Mouse (Mus musculus) urinary bladder, postnatal 36 days (tissue): ENCODE data around the gene Zfp710.
"Not testable (repeated sequence)": the region's sequence is repeated elsewhere in the genome, so short reads cannot be mapped to it uniquely, and the experiment has no call there.

Experiments
- DNase-seq, 2 experiments: peaks; one replicate each; pipeline ENCODE4 v3.0.0; 2022; ENCODE audit warnings: low spot score in 2 of 2, mixed read lengths in 1 of 2

The Zfp710 gene

DNA sequence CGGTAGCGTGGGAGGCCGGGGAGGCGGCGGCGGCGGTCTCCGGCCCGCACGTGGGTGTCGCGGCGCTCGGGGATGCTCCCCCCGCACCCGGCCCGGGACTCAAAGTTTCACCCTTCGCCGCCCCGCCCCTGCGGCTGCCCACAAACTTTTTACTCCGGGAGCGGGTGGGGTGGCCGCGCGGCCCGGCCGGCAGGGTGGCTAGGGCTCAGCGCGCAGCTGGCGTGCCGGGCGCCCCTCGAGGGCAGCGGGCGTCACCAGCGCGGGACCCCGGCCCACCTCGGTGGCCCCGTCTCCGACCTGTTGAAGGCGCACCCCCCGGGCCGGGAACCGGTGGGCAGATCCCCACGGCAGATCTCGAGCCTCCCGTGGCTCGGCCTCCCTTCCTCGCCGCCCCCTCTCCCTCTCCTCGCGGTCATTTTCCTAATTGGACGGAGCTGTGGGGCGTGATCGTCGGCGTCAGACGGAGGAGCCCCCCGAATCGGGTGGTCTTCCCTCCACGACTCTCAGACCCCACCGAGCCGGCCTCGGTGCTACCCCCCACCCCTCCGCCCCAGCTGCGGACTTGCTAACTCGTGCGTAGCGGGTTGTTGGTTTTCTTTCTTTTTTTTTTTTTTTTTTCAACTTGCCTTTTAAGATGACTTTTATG lies 2.5 kb downstream of the Zfp710 start:
- peak; percentile 59 to 79 for DNase-seq

DNA sequence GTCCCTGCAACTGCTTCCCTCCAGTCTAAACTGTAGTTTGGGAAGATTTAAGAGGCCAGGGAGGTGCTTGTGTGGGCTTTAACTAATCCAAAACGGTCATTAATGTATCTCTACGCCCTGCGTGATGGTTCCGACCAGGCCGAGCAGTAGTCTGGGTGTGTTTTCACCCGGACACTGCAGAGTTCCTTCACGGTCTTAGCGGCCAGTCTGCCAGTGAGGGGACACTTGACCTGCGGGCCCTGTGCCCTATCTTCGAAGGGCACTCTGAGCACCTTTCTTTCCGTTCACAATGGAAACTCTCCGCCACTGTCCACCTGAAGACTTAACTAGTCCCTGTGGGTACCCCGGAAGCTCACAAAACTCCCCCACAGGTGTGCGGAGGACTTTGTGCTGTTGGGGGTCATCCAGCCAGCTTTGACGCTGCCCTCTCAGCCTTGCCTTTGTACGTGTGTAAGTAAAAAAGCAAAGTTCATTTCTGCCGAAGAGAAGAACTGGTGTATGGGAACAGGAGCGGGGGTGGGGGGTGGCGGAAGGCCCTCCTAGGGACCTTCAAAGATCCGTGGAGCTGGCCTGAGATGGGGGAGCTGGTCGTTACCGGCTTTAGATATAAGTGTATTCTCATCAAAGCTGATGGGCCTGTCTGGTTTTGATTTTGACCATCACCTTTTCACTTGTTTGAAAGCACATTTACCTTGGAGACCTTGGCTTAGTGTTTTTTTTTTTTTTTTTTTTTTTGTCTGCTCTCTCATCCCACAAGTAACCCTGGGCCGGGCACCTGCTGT lies 3.2 kb downstream of the Zfp710 start:
- no peak for DNase-seq

DNA sequence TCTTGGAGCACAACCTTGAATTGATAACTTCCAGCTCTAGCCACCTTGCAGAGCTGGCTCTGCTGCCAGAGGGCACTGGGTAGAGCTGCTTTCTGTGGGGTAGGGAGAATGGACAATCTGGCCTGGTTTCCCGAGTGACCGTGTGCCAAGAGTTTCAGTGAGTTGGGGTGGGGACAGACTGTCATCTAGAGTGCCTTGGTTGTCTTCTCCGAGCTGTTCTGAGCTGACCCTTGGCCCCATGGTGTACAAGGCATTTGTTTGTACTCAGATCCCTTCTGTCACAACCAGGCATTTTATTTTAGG lies 3.8 kb downstream of the Zfp710 start:
- no peak for DNase-seq

DNA sequence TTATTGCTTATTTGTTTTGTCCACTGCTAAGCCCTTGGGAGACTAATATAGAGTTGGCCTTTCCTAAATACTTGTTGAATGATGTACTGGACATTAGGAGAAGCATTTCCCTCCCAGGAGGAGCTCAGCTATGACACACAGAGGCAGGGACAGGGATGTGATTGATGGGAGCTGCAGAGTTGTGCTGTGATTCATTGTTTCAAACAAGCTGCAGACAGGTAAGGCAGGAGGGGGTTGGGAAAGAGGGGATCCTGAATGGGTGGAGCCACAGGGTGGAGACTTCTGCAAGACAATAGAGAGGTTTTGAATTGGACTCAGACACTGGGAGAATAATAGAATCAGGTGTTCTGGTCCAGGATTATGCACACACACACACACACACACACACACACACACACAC lies 5.4 kb downstream of the Zfp710 start:
- DNase-seq, result no peak

DNA sequence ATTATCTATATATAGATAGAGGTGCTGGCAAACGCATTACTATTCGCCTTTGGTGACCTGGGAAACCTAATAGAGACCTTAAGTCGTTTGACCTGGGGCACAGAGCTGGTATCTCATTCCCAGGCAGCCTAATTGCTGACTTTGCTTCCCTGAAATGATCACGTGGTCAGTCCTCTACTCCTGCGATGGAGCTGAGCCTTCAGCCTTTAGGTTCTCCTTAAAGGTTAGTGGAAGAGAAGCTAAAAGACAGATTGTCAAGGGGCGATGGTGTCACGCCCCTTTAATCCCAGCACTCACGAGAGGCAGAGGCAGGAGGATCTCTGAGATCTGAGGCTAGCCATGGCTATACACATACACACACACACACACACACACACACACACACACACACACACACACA lies 5.9 kb downstream of the Zfp710 start:
- DNase-seq, result no peak

DNA sequence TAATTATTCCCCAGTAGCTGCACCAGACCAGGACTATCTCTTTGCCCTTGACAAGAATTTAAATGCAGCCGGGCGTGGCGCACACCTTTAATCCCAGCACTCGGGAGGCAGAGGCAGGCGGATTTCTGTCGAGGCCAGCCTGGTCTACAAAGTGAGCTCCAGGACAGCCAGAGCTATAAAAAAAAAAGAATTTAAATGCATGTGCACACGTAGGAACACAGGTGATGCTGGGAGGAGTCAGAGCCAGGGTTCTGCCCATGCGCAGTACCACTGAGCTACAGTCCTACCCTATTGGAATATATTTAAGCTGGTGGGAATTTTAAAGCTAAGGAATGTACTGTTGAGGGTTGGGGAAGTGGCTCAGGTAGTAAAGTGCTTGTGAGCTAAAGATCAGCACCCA lies 6.4 kb downstream of the Zfp710 start:
- no peak for DNase-seq

DNA sequence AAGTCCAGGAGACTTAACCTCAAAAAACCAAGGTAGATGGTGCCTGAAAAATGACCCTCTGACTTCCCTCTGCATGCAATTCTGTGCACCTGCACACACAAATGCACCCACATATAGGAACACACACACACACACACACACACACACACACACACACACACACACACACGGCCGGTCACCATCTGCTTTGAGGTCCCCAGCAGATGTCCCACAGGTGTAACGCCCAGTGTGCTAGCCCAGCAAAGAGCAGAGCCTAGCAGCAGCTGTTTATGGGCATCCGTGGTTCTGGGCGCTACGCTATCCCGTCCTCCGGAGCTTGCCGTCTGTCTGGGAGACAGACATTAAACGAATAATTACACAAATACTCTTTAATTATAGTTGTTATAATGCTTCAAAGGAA lies 6.9 kb downstream of the Zfp710 start:
- no peak for DNase-seq

DNA sequence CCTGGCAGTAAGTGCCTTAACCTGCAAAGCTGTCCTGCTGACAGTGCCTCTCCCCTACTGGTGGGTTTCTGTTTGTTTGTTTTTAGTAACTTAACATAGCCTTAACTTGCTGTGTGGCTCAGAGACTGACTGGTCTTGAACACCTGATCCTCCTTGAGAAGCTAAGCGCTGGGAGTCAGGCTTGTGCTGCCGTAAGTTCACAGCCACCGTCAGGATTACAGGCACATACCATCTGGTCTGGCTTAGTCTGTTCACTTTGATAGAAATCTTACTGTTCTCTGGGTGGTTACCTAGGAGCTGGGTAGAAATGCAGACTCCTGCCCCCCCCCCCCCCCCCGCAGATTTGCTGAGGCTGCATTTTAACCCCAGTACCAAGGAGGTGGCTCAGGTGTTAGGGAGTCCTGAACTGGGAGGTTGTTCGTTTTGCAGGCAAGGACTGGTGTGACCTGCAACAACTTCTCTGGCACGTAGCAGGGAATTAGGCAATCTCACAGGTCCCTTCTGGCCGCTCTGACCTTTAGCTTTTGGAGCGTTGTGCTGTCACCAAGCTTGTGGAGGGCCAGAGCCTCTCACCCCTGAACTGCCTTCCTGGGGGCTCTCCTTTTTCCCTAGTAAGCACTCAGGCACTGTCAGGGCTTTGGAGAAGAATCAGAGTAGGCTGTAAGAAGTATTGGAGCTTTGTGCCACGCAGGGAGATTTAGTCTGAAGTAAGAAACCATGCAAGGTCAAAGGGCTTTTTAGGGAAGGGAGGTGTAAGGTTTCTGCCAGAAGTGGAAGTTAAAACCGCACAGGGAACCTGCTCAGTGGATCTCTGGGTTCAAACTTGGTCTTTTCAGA lies 7.8 kb downstream of the Zfp710 start:
- no peak for DNase-seq

DNA sequence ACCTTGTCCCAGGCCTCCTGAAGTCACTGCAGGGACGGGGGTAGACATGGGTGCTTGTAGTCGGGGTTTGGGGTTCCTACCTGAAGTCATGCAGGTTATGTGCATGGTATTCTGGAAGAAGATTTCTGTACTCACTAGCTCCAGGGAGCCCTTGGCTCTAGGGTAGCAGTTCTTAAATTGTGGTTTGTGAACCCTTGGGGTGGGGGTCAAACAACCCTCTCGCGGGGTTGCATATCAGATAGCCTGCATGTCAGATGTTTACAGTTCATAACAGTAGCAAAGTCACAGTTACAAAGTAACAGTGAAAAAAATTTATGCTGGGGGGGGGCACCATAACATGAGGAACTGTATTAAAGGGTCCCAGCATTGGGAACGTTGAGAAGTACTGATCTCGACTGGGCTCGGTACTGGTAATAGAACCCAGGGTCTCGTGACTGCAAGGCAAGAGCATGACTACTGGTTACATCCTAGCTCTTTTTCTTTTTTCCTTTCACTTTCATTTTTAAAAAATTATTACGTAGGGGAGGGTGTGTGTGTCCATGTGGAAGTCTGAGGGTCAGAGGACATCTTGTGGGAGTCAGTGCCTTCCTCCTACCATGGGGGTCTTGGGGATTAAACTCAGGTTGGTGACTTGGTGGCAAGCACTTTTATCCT lies 8.6 kb downstream of the Zfp710 start:
- DNase-seq, result no peak

DNA sequence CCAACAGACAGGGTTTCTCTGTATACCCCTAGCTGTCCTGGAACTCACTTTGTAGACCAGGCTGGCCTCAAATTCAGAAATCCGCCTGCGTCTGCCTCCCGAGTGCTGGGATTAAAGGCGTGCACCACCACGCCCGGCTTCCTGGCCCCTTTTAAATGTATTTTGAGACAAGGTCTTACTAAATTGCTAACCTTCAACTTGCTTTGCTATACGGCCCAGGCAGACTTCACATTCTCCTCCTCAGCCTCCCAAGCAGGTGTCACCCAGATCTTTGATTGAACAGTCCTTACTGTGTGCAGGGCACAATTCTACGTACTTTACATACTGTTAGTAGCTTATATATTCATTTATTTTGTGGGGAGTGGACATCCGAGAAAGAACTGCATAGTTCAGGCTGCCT lies 9.2 kb downstream of the Zfp710 start:
- no peak for DNase-seq

DNA sequence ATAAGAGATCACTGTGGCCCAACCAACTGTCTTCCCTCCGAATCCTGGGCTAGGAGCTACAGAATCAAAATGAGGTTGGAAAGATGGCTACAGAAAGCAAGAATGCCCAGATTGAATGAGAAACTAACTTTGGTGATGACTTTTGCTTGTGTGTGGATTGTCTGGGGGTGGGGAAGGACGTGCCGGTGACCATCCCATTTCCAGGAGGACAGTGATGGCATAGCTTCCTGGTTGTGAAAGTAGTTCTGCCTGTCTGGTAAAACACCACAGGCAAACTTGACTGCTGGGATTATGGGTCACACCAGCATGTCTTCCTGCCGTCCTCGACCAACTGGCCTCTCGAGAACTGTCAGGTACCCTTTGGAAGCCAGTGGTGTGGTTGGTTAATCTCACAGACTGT lies 10.5 kb downstream of the Zfp710 start:
- no peak for DNase-seq

DNA sequence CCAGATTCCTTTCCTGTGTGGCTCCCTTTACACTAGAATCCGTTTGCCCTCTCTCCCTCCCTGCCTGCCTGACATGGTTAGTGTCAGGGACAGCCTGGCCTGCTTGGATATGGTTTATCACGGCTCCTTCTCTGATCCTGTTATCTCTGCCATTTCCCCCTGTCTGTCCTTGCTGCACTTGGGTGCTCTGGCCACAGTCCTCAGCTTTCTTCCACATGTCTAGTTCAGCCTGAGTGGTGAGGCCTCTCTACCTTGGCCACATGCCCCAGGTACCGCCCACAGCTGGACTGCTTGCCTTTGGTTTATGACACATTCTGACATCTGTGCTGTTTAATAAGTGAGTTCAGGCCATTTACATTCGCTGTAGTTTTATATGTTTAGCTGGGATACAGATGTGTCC lies 11.1 kb downstream of the Zfp710 start:
- DNase-seq, result peak; percentile 57 to 79

DNA sequence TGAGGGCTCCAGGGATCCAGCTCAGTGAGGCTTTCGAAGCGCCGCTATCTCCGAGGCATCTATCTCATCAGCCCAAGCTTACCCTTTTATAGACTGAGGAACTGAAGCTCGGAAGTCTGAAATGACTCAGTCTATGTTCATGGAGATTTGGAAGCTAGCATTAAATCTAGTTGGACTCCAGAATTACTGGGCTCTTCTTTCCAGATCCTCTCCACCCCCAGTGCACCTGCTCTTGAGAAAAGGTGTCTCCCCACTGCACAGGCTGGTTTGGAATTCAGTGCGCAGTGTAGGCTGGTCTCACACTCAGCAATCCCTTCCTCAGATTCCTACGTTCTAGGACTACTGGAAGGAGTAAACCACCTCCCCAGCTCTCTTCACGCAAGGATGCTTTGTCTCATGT lies 15.1 kb downstream of the Zfp710 start:
- DNase-seq, result no peak

DNA sequence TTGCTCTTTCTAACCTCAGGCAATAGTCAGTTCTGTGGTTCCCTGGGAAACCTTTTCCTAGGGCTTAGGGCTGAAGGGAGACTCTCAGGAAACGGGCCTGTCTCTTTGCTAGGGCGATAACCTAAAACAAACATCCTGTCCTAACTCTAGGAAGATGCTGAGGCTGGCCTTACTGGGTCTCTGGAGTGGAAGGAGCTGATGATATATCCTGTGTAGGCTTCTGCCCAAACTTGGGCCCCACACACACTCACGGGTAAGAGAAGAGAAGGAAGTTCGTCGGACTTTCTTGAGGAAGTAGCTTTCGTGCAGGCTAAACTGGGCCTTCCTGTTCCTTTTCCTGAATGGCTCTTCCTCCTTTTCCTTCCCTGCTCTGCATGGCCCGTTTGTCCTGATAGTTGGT lies 19.6 kb downstream of the Zfp710 start:
- no peak for DNase-seq

DNA sequence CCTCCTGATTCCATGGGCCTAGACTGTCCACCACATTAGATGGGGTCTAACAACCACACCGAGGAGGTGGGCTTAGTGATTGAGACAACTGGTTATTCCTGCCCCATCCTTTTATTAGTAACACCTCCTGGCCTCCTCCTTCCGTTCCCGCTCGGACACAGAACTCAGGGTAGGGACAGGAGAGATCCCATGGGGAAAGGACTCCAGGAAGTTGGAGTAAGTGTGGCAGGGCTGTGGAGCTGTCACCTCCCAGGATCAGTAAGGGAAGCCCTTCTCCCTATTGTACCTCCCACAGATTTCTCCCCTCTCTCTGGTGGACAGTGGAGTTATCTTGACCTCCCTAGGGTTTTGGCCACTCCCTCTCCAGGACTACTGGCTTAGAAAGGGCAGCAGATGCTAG lies 22.4 kb downstream of the Zfp710 start:
- DNase-seq, result no peak

DNA sequence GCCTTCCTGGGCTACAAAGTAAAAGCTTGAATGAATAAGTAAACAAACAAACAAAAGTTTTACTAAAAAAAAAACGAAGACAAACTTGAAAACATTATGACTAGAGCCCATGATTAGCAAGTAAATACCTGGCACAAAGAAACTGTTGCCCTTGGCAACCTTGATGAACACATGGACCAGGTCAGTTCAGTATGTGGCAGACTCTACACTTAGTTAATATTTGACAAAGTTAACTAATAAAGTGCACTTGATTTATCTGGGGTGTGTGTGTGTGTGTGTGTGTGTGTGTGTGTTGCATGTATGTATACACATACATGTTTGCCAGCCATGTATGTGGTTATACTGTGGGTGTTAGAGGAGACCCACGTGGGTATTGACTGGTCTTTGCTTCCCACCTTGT lies 25.1 kb downstream of the Zfp710 start:
- DNase-seq, result no peak

DNA sequence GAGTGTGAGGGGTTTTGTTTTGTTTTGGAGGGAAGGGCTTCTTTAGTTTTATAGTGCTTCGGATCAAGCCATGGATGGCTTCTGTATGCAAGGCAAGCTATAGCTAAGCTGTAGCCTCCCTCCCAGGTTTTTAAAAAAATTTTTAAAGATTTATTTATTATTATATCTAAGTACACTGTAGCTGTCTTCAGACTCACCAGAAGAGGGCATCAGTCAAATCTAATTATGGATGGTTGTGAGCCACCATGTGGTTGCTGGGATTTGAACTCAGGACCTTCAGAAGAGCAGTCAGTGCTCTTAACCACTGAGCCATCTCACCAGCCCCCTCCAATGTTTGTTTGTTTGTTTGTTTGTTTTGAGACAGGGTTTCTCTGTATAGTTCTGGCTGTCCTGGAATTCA lies 25.8 kb downstream of the Zfp710 start:
- DNase-seq, result not testable (repeated sequence)

DNA sequence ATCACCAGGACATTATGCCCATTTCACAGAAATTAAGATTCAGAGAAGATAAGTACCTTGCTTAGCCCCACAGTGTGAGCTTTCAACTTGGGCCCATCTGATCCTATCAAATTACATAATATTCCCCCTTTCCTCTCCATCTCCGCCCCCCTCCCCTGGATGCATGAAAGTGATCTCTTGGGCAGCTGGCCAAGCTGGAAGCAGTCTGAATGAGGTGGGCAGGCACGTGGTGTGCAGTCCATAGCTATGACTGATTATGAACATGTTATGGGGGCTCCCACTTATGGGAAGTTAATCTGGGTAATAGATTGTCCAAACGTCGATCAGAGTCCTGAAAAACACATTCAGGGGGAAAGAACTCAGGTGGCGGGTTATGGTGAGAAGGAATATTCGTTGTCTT lies 27.2 kb downstream of the Zfp710 start:
- DNase-seq, result no peak

DNA sequence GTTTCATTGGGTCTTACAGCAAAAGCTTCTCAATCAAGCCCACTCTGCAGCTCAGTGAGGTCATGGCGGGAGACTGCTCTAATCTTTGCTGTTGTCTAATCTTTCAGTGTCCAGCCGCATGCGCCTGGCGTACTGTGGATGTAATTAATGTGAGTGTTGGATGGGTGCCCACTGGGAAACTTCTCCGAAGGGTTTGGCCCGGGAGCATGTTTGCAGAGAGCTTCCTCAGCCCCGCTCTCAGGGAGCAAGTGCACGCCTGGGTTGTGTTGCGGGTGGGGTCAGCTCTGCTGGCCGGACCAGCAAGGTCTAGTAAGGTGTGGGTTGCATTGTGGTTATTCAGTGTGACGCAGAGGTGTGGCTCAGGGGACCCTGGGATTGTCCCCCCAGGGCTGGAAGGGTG lies 27.6 kb downstream of the Zfp710 start:
- DNase-seq, result peak in 1 of 2 experiments; percentile 64

DNA sequence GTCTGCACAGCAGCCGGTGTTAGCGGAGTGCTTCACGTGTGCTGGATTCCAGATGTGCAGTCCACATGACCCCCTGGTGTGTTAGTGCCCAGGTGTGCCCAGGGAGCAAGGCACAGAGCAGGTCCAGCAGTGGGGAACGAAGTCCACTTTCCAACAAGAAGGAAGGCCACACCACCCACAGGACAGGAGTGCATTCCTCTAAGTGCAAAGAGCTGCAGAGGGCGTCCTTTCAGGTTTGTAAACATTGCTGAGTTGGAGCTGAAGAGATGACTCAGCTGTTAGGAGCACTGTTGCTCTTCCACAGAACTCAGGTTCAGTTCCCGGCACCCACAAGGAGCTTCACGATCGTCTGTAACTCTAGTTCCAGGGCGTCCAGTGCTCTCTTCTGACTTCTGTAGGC lies 28.5 kb downstream of the Zfp710 start:
- no peak for DNase-seq

DNA sequence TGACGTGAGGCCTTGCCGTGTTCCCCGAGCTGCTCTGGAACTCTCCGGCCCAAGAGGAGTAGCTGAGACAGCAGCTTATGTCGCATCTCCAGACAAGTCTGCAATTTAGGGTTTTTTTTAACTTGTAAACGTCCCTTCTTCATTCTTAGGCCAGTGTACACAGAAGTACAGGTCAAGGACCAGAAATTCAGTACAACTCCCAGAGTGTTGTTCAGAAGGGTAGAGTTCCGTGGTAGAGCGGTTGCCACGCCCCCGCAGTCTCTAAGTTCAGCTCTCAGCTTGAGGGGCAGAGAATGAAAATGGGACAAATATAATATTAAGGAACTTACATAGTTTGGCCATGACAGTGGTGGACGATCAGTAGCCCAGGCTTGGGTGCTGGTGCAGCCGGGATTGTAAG lies 31.2 kb downstream of the Zfp710 start:
- no peak for DNase-seq

DNA sequence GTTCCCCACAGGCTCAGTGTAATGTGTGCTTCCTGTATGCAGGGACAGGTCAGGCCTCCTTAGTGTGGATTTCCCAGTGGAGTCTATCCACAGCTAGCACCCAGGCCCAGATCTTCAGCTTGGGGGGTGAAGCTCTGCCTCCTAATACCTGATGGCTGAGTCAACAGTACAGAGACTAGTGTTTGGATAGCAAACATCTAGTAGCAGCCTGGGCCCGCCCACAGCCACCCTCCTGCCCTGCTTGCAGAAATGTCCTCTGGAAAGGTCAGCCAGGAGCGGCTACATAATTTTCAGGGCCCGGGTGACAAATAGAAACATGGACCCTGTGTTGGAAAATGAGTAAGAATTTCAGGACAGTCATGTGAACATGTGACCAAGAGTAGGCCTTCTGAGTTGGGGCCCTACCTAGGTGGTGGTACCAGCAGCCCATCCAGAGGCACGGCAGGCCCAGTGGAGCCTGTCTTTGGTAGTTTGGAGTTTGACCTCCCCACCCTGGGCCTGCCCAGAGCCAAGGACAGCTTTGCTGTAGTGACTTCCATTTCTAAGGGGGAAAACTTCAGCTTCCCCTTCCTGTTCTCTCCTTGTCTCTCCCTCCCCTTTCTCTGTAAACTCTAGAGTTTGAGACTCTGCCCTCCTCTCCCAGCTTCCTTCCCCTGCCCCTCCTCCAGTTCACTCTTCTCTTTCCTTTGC lies 32.5 kb downstream of the Zfp710 start:
- DNase-seq, result peak; percentile 48 to 65
